Mouse (Mus musculus): ENCODE results near the gene Plxnd1. TPM values are rescaled to one million over a fixed set of nuclear protein-coding genes. Genes with fewer than 3 reads are reported as not detected.

Plxnd1 gene
- total and polyA plus RNA-seq, 3 experiments, result 27.7 to 73.8 (median 63.2) TPM

DNA sequence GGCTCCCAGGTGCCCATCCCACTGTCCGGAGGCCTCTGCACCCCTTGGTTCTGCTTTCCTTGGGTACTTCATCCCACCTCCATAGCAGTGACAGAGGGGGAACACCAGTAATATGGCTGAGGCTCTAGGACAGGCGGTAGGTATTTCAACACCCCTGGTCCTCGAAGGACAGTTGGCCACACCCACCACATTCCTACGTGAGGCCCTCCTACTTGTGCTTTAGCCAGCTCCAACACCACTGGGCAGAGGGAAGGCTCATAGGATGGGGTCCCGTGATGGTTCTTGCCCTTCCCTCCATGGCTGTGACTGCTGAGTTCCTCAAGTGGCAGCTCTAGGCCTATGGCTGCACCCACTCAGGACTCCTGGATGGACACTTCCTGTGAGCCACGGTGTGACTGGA is 70.0 kb downstream of the Plxnd1 start:
- Histone ChIP-seq H3K27me3 (replicated peaks) (no peaks in the 10 kb centered on the region), H3K9ac (ENCODE audit: insufficient read depth, low read depth) (no peak overlapping the region), H3K4me2 (ENCODE audit: insufficient read depth, low read depth, poor library complexity, severe bottlenecking) (no peak overlapping the region), H3K27ac (ENCODE audit: insufficient read depth, low read depth) (no peak overlapping the region), H3K9me3 (replicated peaks; ENCODE audit: low read length) (no peaks in the 10 kb centered on the region), H3K79me2 (replicated peaks; ENCODE audit: control insufficient read depth, extremely low read depth, insufficient read depth, poor library complexity, severe bottlenecking) (no peaks in the 10 kb centered on the region), H3K4me3 (replicated peaks in 1 of 3; ENCODE audit: low read depth in 2 of 3, low read length in 2 of 3, poor library complexity in 1 of 3) (no peak overlapping the region), H3K36me3 (replicated peaks in 1 of 2; ENCODE audit: control insufficient read depth in 1 of 2, insufficient read depth in 1 of 2, low read length in 1 of 2) (peaks cover 0 to 24% of the 10 kb centered on the region in 2 experiments), H3K4me1 (ENCODE audit: control insufficient read depth in 1 of 2, insufficient read depth in 2 of 2) (peaks cover 7 to 24% of the 10 kb centered on the region in 2 experiments; a peak in 3 of 4 replicates)
- dilution Hi-C loops (cut with MboI; ENCODE audit: extremely low pct_ligation_motif_present, extremely low pct_unique_long_range_greater_than_20kb, low sequenced_read_pairs), result no loop called here
- in situ Hi-C loops (cut with MboI; ENCODE audit: low pct_ligation_motif_present, low pct_unique_long_range_greater_than_20kb, low sequenced_read_pairs), result no loop called here
- DNase-seq (ENCODE audit: extremely low read depth), result no peak
- TF ChIP-seq KAT2A (IDR thresholded peaks at IDR 0.05; ENCODE audit: insufficient replicate concordance, low read length) (no peak), RCOR1 (conservative IDR thresholded peaks at IDR 0.05; ENCODE audit: low read depth, low read length) (no peak), SMC3 (IDR thresholded peaks at IDR 0.05; ENCODE audit: low read depth, low read length) (no peak), TCF12 (IDR thresholded peaks at IDR 0.05; ENCODE audit: low read depth, low read length) (no peak), NELFE (IDR thresholded peaks at IDR 0.05; ENCODE audit: low read depth, low read length) (no peak), USF2 (conservative IDR thresholded peaks at IDR 0.05; ENCODE audit: low read depth, low read length) (no peak), BHLHE40 (IDR thresholded peaks at IDR 0.05; ENCODE audit: low read depth, low read length) (no peak), NRF1 (IDR thresholded peaks at IDR 0.05; ENCODE audit: low read depth, low read length) (no peak), POLR2A (IDR thresholded peaks at IDR 0.05; ENCODE audit: low read depth, low read length) (no peak), EP300 (IDR thresholded peaks at IDR 0.05; ENCODE audit: low read length) (no peak), POLR2AphosphoS2 (IDR thresholded peaks at IDR 0.05; ENCODE audit: low read depth, low read length) (no peak), MAZ (IDR thresholded peaks at IDR 0.05; ENCODE audit: low read depth, low read length) (no peak), CHD1 (IDR thresholded peaks at IDR 0.05; ENCODE audit: low read depth, low read length) (no peak), SIN3A (IDR thresholded peaks at IDR 0.05; ENCODE audit: low read length) (no peak), IRF4 (IDR thresholded peaks at IDR 0.05; ENCODE audit: low read depth, low read length) (no peak), JUND (conservative IDR thresholded peaks at IDR 0.05; ENCODE audit: low read depth, low read length) (no peak), ETS1 (conservative IDR thresholded peaks at IDR 0.05; ENCODE audit: low read depth, low read length) (no peak), MAX (IDR thresholded peaks at IDR 0.05; ENCODE audit: low read length) (no peak)

- Histone ChIP-seq H3K4me1 (ENCODE audit: control insufficient read depth in 1 of 2, insufficient read depth in 2 of 2) (peaks cover 2 to 20% of the 10 kb centered on the region in 2 experiments; a peak in 2 of 4 replicates), H3K79me2 (replicated peaks; ENCODE audit: control insufficient read depth, extremely low read depth, insufficient read depth, poor library complexity, severe bottlenecking) (no peaks in the 10 kb centered on the region), H3K27ac (ENCODE audit: insufficient read depth, low read depth) (no peak overlapping the region), H3K9ac (ENCODE audit: insufficient read depth, low read depth) (no peak overlapping the region), H3K4me3 (replicated peaks in 1 of 3; ENCODE audit: low read depth in 2 of 3, low read length in 2 of 3, poor library complexity in 1 of 3) (no peak overlapping the region), H3K36me3 (replicated peaks in 1 of 2; ENCODE audit: control insufficient read depth in 1 of 2, insufficient read depth in 1 of 2, low read length in 1 of 2) (peaks cover 0 to 32% of the 10 kb centered on the region in 2 experiments), H3K27me3 (replicated peaks) (no peaks in the 10 kb centered on the region), H3K4me2 (ENCODE audit: insufficient read depth, low read depth, poor library complexity, severe bottlenecking) (no peak overlapping the region), H3K9me3 (replicated peaks; ENCODE audit: low read length) (no peaks in the 10 kb centered on the region)
- no peak for TF ChIP-seq POLR2A (IDR thresholded peaks at IDR 0.05; ENCODE audit: low read depth, low read length)
- TF ChIP-seq CTCF (conservative IDR thresholded peaks at IDR 0.05 in 1 of 2, IDR thresholded peaks at IDR 0.05 in 1 of 2; ENCODE audit: low read depth in 2 of 2, low read length in 2 of 2), result no peak
- no peak for TF ChIP-seq ZC3H11A (IDR thresholded peaks at IDR 0.05; ENCODE audit: low read depth, low read length)
- TF ChIP-seq PAX5 (IDR thresholded peaks at IDR 0.05; ENCODE audit: low read length), result no peak
- no peak for TF ChIP-seq USF2 (conservative IDR thresholded peaks at IDR 0.05; ENCODE audit: low read depth, low read length)
- dilution Hi-C loops (cut with MboI; ENCODE audit: extremely low pct_ligation_motif_present, extremely low pct_unique_long_range_greater_than_20kb, low sequenced_read_pairs) (no loop called here), in situ Hi-C loops (cut with MboI; ENCODE audit: low pct_ligation_motif_present, low pct_unique_long_range_greater_than_20kb, low sequenced_read_pairs) (no loop called here)
- DNase-seq (ENCODE audit: extremely low read depth), result no peak
Observed at GRCm38 (mm10) chr6:115919876-115920275, 74.9 kb downstream of the Plxnd1 start.

All from CH12.LX (cell line).